In the genomic region with DNA sequence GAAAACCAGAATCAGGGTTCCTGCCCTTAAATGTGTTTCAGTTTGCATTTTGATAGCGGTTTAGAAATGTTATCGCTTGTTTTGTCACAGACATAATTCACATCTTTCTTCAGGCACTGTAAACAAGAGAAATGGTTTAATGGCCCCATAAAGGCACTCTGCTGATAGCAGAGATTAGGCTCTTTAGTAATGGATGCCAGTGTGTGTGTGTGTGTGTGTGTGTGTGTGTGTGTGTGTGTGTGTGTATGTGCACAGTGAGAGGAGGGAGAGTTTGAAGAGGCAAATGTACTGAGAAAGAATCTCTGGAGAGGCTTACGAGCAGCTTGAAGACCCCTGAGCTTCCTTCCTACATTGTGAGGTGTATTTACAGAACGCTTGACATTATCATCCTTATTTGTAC, we compare ENCODE assay signal across 20 mouse cellular contexts.
"Had no signal": no experiment of that assay in that cellular context is flagged by ENCODE, and none has a peak within 500 bp of the region (broad histone marks: within the 10 kb centered on the region; RNA-seq: fewer than 3 reads in every experiment).

No protein-coding gene starts in this region.

- H3K36me3 ChIP-seq: midbrain, embryonic 10.5 days; midbrain, embryonic 12.5 days; neural tube, embryonic 13.5 days; stomach, embryonic 15.5 days had no signal

- H3K4me2 ChIP-seq: lung, embryonic 14.5 days; midbrain, embryonic 12.5 days; neural tube, embryonic 13.5 days; stomach, embryonic 15.5 days had no signal

- H3K27me3 ChIP-seq: midbrain, embryonic 12.5 days; neural tube, embryonic 13.5 days; stomach, embryonic 15.5 days had no signal

- ATAC-seq: midbrain, embryonic 16.5 days had no signal

- H3K4me1 ChIP-seq: midbrain, embryonic 10.5 days; midbrain, embryonic 12.5 days; neural tube, embryonic 13.5 days; stomach, embryonic 15.5 days had no signal

- DNase-seq: lung, adult 18-20 months; lung, embryonic 14.5 days; lung, postnatal 10 days; lung, postnatal 4 days; midbrain, embryonic 14.5 days; retina, postnatal 1 day; right cerebral cortex, adult 18-20 months; right cerebral cortex, postnatal 25 days; right cerebral cortex, postnatal 4 days; spleen, adult 18-20 months; thymus, adult 18-20 months; thymus, postnatal 14 days; thymus, postnatal 36 days had no signal

- H3K9ac ChIP-seq: liver, embryonic 14.5 days; lung, embryonic 14.5 days; midbrain, embryonic 12.5 days; neural tube, embryonic 13.5 days; stomach, embryonic 15.5 days had no signal

- H3K4me3 ChIP-seq: midbrain, embryonic 10.5 days; midbrain, embryonic 12.5 days; myocyte; neural tube, embryonic 13.5 days; stomach, embryonic 15.5 days had no signal

- H3K9me3 ChIP-seq: midbrain, embryonic 10.5 days; midbrain, embryonic 12.5 days; neural tube, embryonic 13.5 days; stomach, embryonic 15.5 days had no signal

- H3K27ac ChIP-seq: liver, embryonic 14.5 days; midbrain, embryonic 10.5 days; midbrain, embryonic 12.5 days; neural tube, embryonic 13.5 days; stomach, embryonic 15.5 days had no signal
